Mouse (Mus musculus) heart, postnatal 0 days (tissue): ENCODE measurements around the gene Rpa3. TPM values are rescaled to one million over a fixed set of nuclear protein-coding genes. Genes with fewer than 3 reads are reported as not detected.

Source experiments
- ATAC-seq: fragments of 200-750 bp; cut with Nextera tagmentation; 2 replicates; pipeline ENCODE4 v1.8.0; 2017; ENCODE audit warnings: low read depth, moderate number of reproducible peaks, moderate library complexity; ENCODE audit not compliant: insufficient read depth
- DNase-seq: peaks from one replicate; pipeline ENCODE4 v3.0.0-alpha.2; 2016; ENCODE audit warnings: low spot score
- H3K27ac ChIP-seq: fragments of 300-500 bp; sonication (generic); 2 replicates; pipeline ENCODE4 v1.5.1; 2014; ENCODE audit warnings: low read depth, mild to moderate bottlenecking
- H3K27me3 ChIP-seq: fragments of 300-500 bp; sonication (generic); 2 replicates; pipeline ENCODE4 v1.6.1; 2014; ENCODE audit warnings: low read length, mixed read lengths; ENCODE audit not compliant: control insufficient read depth, insufficient read depth
- H3K36me3 ChIP-seq: fragments of 300-500 bp; sonication (generic); replicated peaks from 2 replicates; pipeline ENCODE4 v1.6.1; 2014; ENCODE audit warnings: low read length, mixed read lengths; ENCODE audit not compliant: control insufficient read depth, insufficient read depth
- H3K4me1 ChIP-seq: fragments of 300-500 bp; sonication (generic); 2 replicates; pipeline ENCODE4 v1.6.1; 2014; ENCODE audit warnings: antibody characterized with exemption; ENCODE audit not compliant: control insufficient read depth, insufficient read depth
- H3K4me2 ChIP-seq: fragments of 300-500 bp; sonication (generic); 2 replicates; pipeline ENCODE4 v1.6.1; 2014; ENCODE audit warnings: low read depth, mild to moderate bottlenecking, low read length, moderate library complexity
- H3K4me3 ChIP-seq: fragments of 300-500 bp; sonication (generic); 2 replicates; pipeline ENCODE4 v1.5.1; 2014; ENCODE audit warnings: low read depth, low read length
- H3K9ac ChIP-seq: fragments of 300-500 bp; sonication (generic); replicated peaks from 2 replicates; pipeline ENCODE4 v1.6.1; 2014; ENCODE audit warnings: low read depth, low read length, mixed read lengths
- H3K9me3 ChIP-seq: fragments of 300-500 bp; sonication (generic); replicated peaks from 2 replicates; pipeline ENCODE4 v1.6.1; 2016; ENCODE audit warnings: low read length; ENCODE audit not compliant: control insufficient read depth
- CTCF ChIP-seq: IDR thresholded peaks from 2 replicates; pipeline ENCODE4 v1.5.1; 2016; ENCODE audit warnings: antibody characterized with exemption, control low read depth, low read depth
- EP300 ChIP-seq: IDR thresholded peaks from 2 replicates; pipeline ENCODE4 v1.6.1; 2016; ENCODE audit warnings: antibody characterized with exemption, low read depth
- WGBS: fragments of 180-500 bp; shearing (Covaris S2); extraction: QIAGEN DNeasy Blood & Tissue Kit; methylation state at CpG from one replicate; pipeline ENCODE4 v1.1.7; 2014; 5-methylcytosine and 5-hydroxymethylcytosine counted together
- polyA plus RNA-seq: library from polyadenylated mRNA; unstranded; fragments of >200 nt; fragmentation: Nextera tagmentation; extraction: Ambion mirVana; gene quantifications from 2 replicates; pipeline ENCODE4 v1.2.1, GENCODE M21; 2015
- total RNA-seq: library from RNA; depleted of rRNA; stranded (reverse); fragments of >200 nt; gene quantifications from 2 replicates; pipeline ENCODE4 v1.2.3, GENCODE M21; 2014; ENCODE audit warnings: low replicate concordance

The Rpa3 gene
- total and polyA plus RNA-seq, 2 experiments from 2014 or later = 29.4 to 75.6 TPM

- no peak overlapping the region for H3K27ac ChIP-seq
- no peak overlapping the region for H3K9ac ChIP-seq
- TF ChIP-seq EP300 = no peak
- TF ChIP-seq CTCF = no peak
- H3K27me3 ChIP-seq = no peaks in the 10 kb centered on the region
- H3K4me2 ChIP-seq = no peak overlapping the region
- no peaks in the 10 kb centered on the region for H3K36me3 ChIP-seq
- 22% methylated on average over 4 of the region's 4 CpGs for WGBS
- ATAC-seq (no peak), DNase-seq (no peak)
- H3K4me3 ChIP-seq = no peak overlapping the region
- no peaks in the 10 kb centered on the region for H3K9me3 ChIP-seq
- H3K4me1 ChIP-seq = no peaks in the 10 kb centered on the region
These were observed 17.5 kb upstream of the Rpa3 start for GRCm38 (mm10) chr6:8276431-8276830.

GRCm38 (mm10) chr6:8275098-8275497 lies 16.1 kb upstream of the Rpa3 start:
- WGBS = 13% methylated on average over 1 of the region's 1 CpGs

GRCm38 (mm10) chr6:8274387-8275054 lies 15.5 kb upstream of the Rpa3 start:
- TF ChIP-seq CTCF = peak; percentile 68
- no peak for TF ChIP-seq EP300
- Histone ChIP-seq H3K4me2 (no peak overlapping the region), H3K27me3 (no peaks in the 10 kb centered on the region), H3K36me3 (0 out of 2 replicates have a peak, but pooled peaks cover 5% of the 10 kb centered on the region), H3K27ac (peak overlapping the region; percentile 76), H3K9me3 (no peaks in the 10 kb centered on the region), H3K4me3 (no peak overlapping the region), H3K4me1 (no peaks in the 10 kb centered on the region), H3K9ac (no peak overlapping the region)
- DNase-seq (peak; percentile 74), ATAC-seq (no peak; the same call in 1 of the 2 replicates)
- WGBS = 29% methylated on average over 6 of the region's 6 CpGs

More at GRCm38 (mm10) chr6:8275098-8275497, 16.1 kb upstream of the Rpa3 start:
- DNase-seq = peak; percentile 55
- Histone ChIP-seq H3K27ac (peak overlapping the region; percentile 76), H3K4me1 (no peaks in the 10 kb centered on the region), H3K4me2 (no peak overlapping the region), H3K4me3 (no peak overlapping the region), H3K36me3 (0 out of 2 replicates have a peak, but pooled peaks cover 5% of the 10 kb centered on the region), H3K9ac (no peak overlapping the region), H3K9me3 (no peaks in the 10 kb centered on the region), H3K27me3 (no peaks in the 10 kb centered on the region)
- peak; percentile 72 for TF ChIP-seq CTCF
- TF ChIP-seq EP300 = no peak
- peak; percentile 66 for ATAC-seq

- DNase-seq = no peak
- no peaks in the 10 kb centered on the region for H3K4me1 ChIP-seq
- H3K27me3 ChIP-seq = no peaks in the 10 kb centered on the region
- H3K4me3 ChIP-seq = no peak overlapping the region
- 0 out of 2 replicates have a peak, but pooled peaks cover 5% of the 10 kb centered on the region for H3K36me3 ChIP-seq
- TF ChIP-seq EP300 (no peak), CTCF (no peak)
- no peak overlapping the region for H3K4me2 ChIP-seq
- H3K9ac ChIP-seq = no peak overlapping the region
- H3K9me3 ChIP-seq = no peaks in the 10 kb centered on the region
- WGBS = 89% methylated on average over 3 of the region's 3 CpGs
- no peak overlapping the region for H3K27ac ChIP-seq
- no peak for ATAC-seq
These were observed 12.1 kb upstream of the Rpa3 start for GRCm38 (mm10) chr6:8271047-8271446.

- TF ChIP-seq CTCF (no peak), EP300 (no peak)
- Histone ChIP-seq H3K27me3 (no peaks in the 10 kb centered on the region), H3K27ac (peak overlapping the region; percentile 28), H3K9ac (peak overlapping the region; percentile 57), H3K9me3 (no peaks in the 10 kb centered on the region), H3K4me3 (peak overlapping the region; percentile 62), H3K4me1 (peaks cover 8% of the 10 kb centered on the region), H3K36me3 (peaks cover 12% of the 10 kb centered on the region; the same call in 1 of the 2 replicates), H3K4me2 (peak overlapping the region; percentile 69)
- WGBS = 0% methylated on average over 8 of the region's 8 CpGs
- ATAC-seq (no peak), DNase-seq (no peak)
These were observed 683 bp upstream of the Rpa3 start for GRCm38 (mm10) chr6:8259667-8260044.
